Mouse (Mus musculus): ENCODE measurements at regions not wholly inside any gene's neighbourhood (a gene's known extent, or its start where the extent isn't known, plus 50 kb on each side); places are given as distances from the start of the nearest gene placed in this dataset.

DNA sequence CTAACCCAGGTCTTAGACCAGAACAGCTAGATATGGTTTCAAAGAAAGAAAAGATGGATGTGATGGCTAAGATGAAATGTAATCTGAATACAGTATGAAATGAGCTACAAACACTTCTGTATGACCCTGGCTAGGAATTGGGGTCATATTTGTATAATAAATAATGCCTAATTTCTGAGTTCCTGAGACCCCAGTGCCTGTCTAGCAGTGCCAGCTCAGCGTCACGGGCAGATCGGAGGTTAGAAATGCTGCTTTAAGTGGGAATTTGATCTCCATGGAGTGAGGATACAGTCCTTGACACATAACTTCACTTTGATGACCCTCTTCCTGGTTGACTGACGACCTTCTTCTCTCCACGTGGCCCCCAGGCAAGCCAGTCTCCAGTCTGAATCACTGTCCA lies 105.7 kb upstream of the Daam1 start:
- no peak for DNase-seq

DNA sequence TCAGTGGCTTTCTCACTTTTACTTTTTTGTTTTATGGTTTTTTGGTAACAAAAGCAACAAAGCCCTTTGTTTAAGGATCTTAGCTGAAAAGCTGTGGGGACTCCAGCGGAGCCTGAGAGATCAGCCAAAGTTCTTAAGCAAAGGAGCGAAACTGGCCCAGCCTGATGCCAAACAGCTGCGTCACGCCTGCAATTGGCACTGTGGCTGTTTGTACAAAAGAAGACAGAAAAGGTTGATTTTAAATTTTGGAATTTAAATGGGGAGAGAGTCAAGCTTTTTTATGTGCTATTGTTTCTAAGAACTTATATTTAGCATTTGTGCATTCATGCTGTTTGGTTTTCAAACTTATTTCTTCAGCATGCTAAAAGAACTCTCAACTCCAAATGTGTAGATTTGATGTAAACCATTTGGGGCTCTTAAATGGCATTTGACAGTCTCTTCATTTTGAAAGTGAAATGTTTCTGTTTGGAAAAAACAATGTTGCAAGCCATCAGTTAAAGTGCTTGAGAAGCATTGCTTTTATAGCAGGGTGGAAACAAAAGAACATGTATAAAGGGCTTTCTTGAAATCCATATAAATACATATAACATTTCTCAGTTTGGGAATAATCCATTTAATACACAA lies 105.1 kb upstream of the Daam1 start:
- no peak for DNase-seq

DNA sequence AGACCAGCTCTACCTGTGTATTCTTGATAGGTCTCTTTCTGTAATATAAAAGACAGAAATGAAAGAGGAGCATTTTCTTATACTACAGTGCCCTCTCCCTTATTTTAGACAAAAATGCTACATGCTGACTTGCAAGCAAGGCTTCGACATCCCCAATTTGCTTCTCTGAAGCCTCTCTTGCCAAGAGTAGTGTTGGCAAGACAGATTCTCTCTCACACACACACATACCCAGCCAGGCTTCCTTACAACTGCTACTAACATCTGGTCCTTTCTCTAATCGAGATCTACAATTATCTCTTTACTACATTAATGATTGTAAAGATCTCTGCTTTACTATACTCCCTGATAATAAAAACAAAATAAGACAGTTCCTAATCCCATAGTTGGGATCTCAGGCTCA lies 87.5 kb upstream of the Daam1 start:
- no peak for DNase-seq

DNA sequence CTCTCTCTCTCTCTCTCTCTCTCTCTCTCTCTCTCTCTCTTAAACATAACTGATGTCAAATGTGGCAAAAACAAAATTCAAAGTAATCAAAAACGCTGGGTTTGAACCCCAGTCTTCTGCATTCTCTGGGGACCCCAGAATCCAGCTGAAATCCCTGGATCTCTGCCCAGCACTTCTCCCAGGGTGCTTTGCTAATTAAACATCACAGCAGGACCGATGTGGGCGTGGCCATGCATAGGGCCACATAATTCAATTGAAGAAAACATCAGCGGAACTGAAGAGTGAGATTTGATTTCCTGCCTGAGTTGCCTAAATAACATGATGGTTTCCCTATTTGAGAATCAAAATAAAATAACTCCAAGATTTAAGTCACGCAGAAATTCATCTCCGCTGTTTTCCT lies 84.9 kb upstream of the Daam1 start:
- no peak for DNase-seq

DNA sequence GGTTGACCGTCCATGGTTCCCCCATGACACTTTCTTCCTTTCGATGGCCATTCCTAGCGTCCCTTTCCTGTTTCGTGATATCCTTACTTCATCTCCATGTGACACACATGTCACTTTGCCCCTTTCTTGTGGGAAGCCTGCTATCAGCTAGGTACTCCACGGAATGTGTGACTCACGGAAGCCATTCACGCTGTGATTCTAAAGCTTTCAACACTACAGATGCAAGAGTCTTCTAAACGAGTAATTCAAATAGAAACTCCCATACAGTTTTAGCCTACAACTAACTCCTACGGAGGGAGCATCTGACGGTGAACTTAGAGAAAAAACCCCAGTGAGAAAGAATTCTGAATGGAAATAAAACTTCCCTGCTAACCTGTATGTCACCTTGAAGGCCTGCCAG lies 83.5 kb upstream of the Daam1 start:
- DNase-seq: no peak

DNA sequence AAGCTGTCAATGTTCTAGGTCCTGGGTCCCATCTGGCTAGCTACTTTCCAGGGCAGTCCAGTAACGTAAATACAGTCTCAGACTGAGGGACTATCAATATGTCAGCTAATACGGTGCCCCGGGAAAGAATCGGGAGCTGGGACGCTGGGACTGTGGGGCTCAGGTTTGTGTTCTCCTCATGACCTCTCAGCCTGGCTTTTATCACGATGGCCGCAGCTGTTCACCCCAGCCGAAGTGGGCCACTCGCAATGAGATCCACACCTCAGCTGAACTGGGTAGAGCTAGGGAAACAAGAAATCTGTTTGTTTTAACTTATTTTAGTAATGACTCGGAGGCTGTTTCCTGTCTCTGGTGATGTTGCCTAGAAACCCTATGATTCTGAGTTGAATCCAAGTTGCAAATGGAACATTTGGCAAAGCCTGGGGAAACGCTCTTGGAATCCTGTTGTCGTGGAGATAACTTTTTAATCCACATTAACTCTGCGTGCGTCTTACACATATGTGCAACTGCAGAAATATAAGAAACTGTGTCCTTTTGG lies 83.0 kb upstream of the Daam1 start:
- no peak for DNase-seq

DNA sequence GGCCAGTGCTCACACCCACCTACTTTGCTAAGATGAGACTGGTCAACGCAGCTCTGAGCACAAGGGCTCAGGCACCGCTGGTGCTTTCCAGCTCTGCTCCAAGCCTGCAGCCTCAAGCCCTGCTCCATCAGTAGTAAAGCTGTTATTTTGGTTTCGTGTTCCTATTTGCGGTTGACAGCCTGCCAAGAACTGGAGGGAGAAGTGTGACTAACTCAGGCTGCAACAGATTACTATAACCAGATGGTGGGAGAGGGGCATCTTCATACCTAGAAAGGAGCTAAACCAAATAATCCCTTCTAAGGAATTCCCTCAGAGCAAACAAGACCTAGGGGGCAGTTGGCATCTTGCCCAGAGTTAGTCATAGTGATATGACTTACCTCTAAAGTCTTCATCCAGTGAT lies 82.1 kb upstream of the Daam1 start:
- peak; percentile 42 for DNase-seq

DNA sequence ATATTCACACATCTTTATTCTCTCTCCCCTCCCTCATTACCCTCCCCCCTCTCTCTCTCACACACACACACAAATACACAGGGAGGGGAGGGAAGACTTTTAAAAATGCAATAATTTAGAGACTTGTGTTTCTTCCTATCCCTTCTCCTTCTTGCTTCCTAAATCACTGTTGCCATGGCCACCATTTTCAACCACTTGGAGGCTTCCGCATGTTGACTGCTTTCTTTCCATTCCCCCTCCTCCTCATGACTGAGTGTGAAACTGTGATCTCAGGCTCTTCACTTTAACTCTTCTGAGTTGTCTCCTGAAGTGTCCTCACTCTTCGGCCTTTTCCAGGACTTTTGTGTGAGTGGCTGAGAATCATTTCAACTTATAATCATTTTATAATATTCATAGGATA lies 81.2 kb upstream of the Daam1 start:
- no peak for DNase-seq

DNA sequence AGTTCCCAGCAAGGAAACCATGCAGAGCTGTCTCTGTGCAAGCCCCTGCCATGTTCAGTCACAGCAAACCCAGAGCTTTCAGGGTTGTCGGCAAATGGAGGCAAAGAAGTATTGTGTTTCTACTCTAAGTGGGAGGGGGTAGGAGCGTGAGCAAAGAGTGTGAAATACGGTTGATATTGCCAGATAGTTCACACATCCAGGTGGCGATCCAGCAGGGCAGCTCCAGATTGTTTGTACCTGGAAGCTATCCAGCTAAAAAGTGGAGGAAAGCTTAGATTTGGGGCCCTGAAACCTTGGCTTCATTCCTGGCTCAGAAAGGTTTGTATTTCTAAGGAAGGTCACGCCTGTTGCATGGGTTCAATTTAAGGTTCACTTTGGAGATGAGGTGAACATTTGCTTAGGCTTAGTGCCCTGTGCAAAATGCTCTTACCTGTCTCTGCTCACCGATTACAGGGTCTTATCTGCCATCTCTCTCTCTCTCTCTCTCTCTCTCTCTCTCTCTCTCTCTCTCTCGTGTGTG lies 78.1 kb upstream of the Daam1 start:
- DNase-seq: no peak

DNA sequence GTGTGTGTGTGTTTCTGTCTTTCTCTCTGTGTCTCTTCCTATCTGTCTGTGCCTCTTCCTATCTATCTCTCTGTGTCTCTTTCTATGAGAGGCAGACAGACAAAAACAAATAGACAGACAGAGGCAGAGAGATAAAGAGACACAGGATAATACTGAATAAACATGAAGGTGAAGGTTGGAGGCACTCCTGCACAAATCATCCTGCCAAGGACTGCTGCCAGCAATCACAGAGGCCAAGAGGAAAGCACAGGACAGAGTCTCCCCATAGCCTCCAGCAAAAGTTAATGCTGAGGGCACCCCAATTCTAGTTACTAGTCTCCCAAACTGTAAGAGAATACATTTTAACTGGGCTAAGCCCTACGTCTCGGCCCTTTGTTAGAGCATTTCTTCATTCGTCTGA lies 77.6 kb upstream of the Daam1 start:
- peak; percentile 20 for DNase-seq

DNA sequence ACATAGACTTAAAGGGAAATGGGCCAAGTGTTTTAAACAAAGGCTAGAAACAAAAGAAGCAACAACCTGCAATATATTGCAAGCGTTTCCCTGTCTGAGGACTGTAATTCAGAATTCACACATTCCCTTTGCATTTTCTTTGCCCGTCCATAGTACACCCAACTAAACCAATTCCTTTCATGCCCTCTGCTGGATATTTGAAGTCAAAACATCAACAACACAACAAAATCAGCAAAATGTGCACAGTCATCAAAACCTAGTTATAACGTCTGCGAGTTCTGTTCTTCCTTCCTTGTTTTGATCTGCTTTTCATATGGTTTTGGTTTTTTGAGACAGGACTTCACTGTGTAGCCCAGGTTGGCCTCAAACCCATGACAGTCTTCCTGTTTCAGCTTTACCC lies 67.7 kb upstream of the Daam1 start:
- DNase-seq: no peak

DNA sequence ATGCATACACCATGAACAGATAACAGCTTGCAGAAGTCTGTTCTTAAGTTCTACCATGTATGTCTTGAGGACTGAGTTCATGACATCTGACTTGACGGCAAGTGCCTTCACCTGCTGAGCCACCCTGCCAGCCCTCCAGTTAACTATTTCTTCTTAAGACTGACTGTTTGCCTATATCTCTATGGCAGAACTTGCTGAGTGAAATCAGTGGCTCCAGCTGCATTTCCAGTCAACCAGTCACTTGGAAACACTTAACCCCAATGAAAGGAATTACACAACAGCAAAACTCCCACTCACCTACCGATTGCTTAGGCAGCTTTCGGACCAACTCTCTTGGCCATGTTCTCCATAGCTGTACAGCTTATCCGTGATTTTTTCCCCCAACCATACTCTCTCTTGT lies 64.8 kb upstream of the Daam1 start:
- no peak for DNase-seq

DNA sequence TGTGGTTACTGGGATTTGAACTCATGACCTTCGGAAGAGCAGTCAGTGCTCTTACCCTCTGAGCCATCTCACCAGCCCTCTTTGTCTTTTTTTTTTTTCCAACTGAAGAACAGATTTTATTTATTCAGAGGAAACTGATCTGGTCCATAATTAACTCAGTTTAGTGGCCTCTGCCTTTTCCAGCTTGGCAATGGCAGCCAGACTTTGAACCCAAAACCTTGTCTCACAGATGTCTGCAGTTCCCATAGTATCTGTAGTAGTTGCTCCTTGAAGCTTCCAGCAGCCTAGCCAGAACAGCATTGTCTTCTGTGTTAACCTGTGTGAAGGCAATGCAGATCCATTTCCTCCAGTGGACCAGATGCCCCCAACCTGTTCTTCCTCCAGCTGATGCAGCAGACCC lies 64.2 kb upstream of the Daam1 start:
- DNase-seq: no peak

DNA sequence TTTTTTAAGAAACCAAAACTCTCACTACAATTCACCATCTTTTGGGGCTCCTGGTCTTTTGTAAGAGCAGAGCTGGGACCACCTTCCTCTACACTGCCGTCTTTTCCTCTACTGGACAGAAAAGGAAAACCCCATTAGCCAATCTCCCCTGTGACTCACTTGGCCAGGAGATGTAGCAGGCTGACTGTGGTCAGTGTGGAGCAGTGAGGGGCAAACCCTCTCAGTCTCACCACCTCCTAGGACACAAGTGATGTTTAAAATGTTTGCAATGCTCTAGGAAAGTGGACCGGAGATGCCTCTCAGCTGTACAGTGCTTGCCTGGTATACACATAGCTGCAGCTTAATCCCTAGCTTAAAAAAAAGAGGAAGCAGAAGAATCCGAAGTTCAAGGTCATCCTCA lies 63.0 kb upstream of the Daam1 start:
- no peak for DNase-seq

DNA sequence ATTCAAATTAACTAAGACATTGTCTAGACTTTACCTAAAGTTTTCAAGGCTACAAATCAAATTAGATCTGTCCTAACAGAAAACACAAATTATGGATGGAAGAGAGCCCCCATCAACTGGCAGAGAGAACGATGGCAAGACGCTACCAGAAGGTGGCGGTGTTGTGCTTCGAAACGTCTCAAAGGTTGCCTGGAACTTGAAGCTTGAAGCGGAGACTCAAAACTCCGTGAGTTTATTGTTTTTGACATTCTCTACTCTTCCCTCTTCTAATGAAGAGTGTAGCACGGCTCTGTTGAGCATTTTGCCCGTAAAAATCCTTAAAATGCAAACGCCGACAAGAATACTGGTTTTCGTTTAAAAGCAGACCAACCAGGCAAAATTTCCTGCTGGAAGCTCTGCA lies 62.4 kb upstream of the Daam1 start:
- DNase-seq: peak; percentile 84

DNA sequence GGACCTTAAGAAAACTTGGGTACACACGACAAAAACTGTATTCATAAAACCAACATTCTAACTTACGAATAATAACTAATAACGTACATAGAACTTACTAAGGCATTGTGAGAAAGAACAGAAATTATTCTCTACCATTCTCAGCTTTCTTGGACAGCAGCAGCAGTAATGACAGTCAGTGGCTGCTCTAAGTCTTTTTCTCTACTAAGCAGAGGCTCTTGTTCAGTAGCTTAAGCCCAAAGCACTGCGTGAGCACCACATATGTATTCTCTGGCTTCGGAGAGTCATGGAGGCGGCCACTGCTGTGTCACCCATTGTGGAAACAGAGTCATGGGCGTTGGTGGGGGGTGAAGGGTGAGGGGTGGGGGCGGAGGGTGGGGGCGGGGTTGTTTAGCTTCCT lies 62.0 kb upstream of the Daam1 start:
- no peak for DNase-seq

DNA sequence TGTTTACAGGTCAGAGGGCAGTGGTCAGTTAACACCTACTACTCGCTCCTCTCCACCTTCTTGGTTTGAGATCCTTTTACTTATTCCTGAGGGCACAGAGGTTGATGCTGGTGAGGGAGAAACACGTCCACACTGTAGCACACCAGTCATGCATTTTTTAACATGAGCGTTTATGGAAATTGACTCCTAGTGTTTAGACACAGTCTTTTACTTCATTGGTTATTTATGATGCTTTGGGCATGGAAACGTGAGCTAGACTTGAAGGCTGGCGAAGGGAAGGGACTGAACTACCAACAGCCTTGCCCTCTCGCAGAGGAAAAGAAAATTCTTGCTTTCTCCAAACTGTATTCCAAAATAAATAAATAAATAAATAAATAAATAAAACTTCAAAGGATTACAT lies 61.6 kb upstream of the Daam1 start:
- no peak for DNase-seq

DNA sequence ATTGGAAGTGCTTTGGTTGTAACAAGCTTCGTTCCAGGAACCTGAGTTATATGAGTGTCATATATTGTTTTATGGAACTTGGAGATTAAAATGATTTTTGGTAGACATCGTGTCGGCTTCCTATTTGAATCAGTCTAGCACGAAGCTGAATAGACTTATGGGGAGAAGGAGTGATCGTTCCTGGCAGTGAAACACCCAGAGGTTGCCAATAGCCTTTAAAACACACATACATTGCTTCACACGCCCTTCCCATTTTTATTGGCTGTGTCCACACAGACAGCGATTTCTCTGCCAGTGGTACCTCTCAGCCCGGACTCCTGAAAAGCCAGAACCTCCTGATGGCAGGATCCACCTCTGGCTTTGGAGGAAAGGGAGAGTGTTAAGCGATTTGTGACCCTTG lies 57.0 kb upstream of the Daam1 start:
- no peak for DNase-seq

DNA sequence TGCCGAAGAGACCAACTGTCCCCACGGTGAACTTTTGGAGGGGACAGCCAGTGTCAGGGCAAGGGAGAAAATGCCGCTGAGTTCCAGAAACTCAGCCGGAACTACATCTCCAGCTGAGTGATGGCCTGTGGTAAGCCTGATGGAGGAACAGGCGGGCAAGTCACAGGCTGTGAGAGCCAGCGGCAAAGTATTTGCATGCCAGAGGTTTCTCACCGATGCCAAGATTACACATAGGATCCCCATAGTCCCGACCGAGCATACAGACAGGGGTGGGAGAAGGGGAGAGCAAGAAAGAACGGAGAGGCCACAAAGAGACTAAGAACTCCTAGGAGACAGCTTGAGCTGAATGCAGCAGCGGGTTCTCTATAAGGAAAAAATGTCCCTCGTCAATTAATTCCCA lies 55.8 kb upstream of the Daam1 start:
- DNase-seq: no peak

DNA sequence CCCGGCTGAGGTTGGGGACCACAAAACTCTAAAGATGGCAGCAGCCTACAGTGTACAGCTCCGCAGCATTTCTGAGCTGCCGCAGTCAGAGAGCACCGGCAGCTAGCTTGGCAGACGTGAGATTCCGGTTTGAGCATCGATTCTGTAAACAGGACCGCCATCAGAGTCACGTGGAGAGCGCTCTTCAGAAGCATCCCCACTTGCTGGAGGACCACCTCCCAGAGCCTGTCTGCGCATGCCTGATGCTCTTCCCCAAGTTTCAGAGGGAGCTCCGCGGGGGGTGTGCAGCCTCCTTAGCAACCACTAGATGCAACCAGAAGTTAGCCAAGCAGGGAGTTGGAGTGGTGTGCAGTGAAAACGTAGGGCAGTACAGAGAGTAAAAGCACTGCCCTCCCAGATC lies 52.7 kb upstream of the Daam1 start:
- DNase-seq: no peak

DNA sequence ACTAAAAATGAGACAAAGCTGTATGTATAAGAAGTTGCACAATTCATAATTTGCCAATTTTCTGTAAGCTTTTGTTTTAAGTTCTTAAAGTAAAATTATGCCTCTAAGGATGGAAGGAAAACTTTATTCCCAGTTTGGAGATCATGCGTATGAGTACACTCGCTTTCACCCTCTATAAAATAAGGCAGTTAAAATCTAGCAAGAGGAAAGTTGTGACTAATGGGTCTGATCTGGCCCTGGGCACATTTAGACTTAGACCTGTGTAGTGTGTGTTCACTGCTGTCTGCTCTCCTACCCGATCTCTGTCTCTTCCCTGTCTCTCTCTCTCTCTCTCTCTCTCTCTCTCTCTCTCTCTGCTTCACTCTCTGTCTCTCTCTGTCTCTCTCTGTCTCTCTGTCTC lies 51.9 kb upstream of the Daam1 start:
- DNase-seq: no peak

DNA sequence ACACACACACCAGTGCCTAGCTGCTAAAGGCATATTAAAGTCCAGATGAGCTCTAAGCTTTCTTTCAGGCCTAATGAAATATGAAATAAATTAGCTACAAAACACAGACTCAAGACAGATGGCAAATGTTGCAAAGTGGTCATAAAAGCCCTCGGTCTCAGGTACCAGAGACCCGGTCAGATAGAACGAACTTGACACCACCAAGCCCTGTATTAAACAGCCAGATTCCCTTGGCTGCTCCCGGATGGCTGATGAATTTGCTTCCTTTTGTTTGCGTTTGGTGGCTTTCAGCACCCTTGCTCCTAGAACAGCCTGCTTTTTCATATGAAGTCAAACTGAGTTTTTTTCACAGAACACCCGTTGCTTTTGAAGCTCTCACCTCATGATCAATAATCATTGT lies 51.5 kb upstream of the Daam1 start:
- DNase-seq: no peak
